Mouse (Mus musculus) liver, adult (tissue): ENCODE results near the gene Gm8693.
"Not testable (repeated sequence)": the region's sequence is repeated elsewhere in the genome, so short reads cannot be mapped to it uniquely, and the experiment has no call there.

Source experiments
- GATA4 ChIP-seq: IDR thresholded peaks from 2 replicates; pipeline ENCODE4 v1.6.1; 2014; ENCODE audit warnings: mild to moderate bottlenecking, low read length; ENCODE audit not compliant: insufficient replicate concordance

Gene Gm8693

DNA sequence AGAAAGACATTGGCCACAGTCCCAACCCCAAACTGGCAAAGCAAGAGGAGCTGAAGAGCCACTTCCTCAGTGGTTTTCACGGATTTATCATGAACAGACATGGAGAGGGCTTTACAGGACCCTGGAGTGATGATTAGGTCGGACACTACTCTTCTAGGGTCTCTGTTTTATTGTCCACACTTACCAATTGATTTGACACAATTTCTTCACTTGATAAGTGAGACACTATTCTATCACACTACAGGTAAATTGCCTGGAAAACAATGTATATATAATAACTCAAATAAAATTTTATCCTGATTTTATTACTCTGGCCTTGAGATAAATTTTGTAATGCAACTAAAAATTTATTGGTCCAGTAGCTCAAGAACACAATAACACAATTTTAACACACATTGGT is at the start of gene Gm8693:
Gm8693 (minus strand) TSS at position 101 of the 400 bp plus-strand sequence.
- not testable (repeated sequence) for TF ChIP-seq GATA4

DNA sequence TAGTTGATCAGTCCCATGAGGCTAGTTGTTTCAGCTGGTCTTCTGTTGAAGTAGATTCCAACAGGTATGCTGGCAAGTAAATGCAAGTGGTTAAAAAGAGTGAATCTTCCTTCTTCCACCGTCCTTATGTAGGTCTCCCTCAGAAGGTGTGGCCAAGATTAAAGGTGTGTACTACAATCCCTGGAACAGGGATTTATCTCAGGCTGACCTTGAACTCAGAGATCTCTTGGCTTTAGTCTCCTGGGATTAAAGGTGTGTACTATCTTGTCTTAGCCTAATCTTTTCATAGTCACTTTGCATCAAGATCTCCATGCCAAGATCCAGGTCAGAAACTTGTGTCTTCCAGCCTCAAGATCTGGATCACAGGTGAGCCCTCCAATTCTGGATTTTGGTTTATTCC is 27.5 kb upstream of the Gm8693 start, which contains the start of gene Gm4567:
Gm4567 (minus strand) TSS at position 101 of the 400 bp plus-strand sequence.
- TF ChIP-seq GATA4: not testable (repeated sequence)

DNA sequence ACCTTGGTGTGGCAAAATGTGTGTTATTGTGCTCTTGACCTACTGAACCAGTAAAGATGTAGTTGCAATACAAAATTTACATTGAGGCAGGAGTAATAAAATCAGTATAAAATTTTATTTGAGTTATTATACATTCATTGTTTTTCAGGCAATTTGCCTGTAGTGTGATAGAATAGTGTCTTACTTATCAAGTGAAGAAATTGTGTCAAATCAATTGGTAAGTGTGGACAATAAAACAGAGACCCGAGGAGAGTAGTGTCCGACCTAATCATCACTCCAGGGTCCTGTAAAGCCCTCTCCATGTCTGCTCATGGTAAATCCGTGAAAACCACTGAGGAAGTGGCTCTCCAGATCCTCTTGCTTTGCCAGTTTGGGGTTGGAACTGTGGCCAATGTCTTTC is 34.4 kb downstream of the Gm8693 start, which contains the start of gene Vmn1r155:
Vmn1r155 (plus strand) TSS at position 301 of the 400 bp plus-strand sequence.
- TF ChIP-seq GATA4: not testable (repeated sequence)
